Mouse (Mus musculus) heart, adult 2 months (tissue): Measurements from ENCODE around the gene Tprn.

Experiments
- CTCF ChIP-seq: fragments of 200-600 bp; IDR thresholded peaks from 2 replicates; pipeline ENCODE4 v1.8.1; 2022; ENCODE audit warnings: antibody characterized with exemption, mild to moderate bottlenecking, moderate library complexity
- EP300 ChIP-seq: fragments of 200-500 bp; IDR thresholded peaks from 2 replicates; pipeline ENCODE4 v1.6.1; 2011; ENCODE audit warnings: low read depth, low read length, control low read depth; ENCODE audit not compliant: insufficient read depth
- POLR2A ChIP-seq: fragments of 200-500 bp; IDR thresholded peaks from 2 replicates; pipeline ENCODE4 v1.6.1; 2011; ENCODE audit warnings: mild to moderate bottlenecking, low read depth, low read length, control low read depth; ENCODE audit not compliant: insufficient read depth

DNA sequence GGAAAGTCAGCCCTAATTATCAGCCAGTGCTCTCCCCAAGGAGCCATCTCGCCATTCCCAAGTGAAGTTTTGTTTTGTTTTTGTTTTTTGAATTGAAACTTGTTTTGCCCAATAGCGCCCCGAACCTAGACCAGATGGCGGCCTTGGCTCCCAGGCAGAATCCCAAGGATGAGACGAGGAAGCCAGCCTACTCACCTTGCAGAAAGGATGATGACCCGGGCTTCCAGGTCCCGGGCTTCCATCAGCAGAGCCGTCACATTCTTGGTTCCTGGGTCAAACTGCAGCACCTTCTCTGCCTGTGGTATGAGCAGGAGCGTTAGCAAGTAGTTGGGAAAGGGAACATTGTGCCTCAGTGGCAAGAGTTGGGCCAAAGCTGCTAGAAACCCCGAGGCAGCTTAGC lies 47.8 kb downstream of the Tprn start:
- TF ChIP-seq CTCF: no peak
- TF ChIP-seq EP300: no peak
- TF ChIP-seq POLR2A: no peak
